Mouse (Mus musculus) cortical plate, adult 2 months (tissue): ENCODE results near the gene Zbtb8b.

Source experiments
- CTCF ChIP-seq: fragments of 200-500 bp; IDR thresholded peaks from 2 replicates; pipeline ENCODE4 v1.5.1; 2011; ENCODE audit warnings: mild to moderate bottlenecking, control low read depth, low read length; ENCODE audit not compliant: insufficient read depth; ENCODE audit errors: extremely low read depth
- POLR2A ChIP-seq: fragments of 200-500 bp; IDR thresholded peaks from 2 replicates; pipeline ENCODE4 v1.6.1; 2011; ENCODE audit warnings: mild to moderate bottlenecking, low read length, control low read depth; ENCODE audit not compliant: insufficient read depth; ENCODE audit errors: extremely low read depth

DNA sequence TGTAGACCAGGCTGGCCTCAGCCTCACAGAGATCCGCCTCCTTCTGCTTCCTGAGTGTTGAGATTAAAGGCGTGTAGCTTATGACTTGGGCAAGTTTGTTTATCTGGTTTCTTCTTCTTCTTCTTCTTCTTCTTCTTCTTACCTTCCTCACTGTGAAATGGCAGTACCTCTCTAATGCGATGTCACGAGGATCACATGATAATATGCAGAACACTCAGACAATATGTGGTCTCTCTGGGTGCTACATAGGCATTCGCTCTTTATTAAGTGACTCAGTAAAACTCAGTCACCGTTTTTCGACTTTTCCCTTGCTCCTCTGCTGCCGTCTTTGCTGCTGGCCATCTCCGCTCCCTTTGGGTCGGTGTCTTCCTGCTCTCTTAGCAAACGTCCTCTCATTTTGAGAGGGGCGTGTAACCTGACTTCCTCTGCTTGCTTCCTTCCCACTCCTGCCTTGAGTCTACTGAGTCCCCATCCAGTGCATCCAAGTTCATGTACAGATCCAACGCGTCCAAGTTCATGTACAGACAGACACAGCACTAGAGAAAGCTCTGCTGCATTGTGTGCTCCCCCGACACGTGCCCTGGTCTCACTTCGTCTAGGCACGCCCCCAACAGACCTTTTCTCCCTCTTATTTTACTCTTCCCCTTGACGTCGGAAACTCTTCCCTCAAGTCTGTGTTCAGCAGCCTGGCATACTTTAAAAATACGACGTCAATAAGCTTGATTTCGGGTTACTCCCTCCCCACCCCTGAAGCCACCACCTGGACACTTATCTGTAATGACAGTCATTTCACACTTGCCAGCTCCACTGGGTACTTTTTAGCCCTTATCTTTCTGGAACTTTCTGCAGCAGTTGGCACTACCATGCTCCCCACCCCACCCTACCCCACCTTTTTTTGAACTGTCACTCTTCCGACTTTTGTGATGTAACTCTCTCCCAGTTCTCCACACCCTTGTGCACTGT lies 22.7 kb upstream of the Zbtb8b start:
- TF ChIP-seq CTCF (no peak), POLR2A (no peak)
